Mouse (Mus musculus) C2C12 (cell line): ENCODE data around the gene Gm21992.

Experiments
- CTCF ChIP-seq: IDR thresholded peaks from one replicate; pipeline ENCODE4 v1.5.1; 2011; ENCODE audit not compliant: control insufficient read depth, insufficient read depth, insufficient read length
- USF1 ChIP-seq: IDR thresholded peaks from one replicate; pipeline ENCODE4 v1.6.1; 2011; ENCODE audit warnings: low read depth, mild to moderate bottlenecking, control low read depth, moderate library complexity

DNA sequence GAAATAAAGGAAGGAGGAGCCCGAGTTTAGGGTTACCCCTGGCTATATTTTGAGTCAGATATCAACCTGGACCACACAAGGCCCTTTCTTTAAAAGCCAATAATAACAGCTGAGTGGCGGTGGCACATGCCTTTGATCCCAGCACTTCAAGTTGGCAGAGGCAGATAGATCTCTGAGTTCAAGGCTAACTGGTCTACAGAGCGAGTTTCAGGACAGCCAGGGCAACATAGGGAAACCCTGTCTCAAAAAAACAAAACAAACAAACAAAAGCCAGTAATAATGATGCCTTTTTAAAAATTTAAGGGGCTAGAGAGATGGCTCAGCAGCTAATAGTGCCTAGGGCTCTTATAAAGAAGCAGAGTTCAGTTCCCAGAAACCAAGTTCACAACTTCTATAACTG, 117.1 kb downstream of the Gm21992 start:
- TF ChIP-seq CTCF (no peak), USF1 (no peak)
